Mouse (Mus musculus) liver, postnatal 0 days (tissue): ENCODE measurements around the gene Yipf2. TPM values are rescaled to one million over a fixed set of nuclear protein-coding genes. Genes with fewer than 3 reads are reported as not detected.

Source experiments
- ATAC-seq: fragments of 200-750 bp; cut with Nextera tagmentation; 2 replicates; pipeline ENCODE4 v1.8.0; 2017; ENCODE audit warnings: mild to moderate bottlenecking, moderate library complexity
- DNase-seq: peaks from one replicate; pipeline ENCODE4 v3.0.0-alpha.2; 2016
- H3K27ac ChIP-seq: fragments of 300-500 bp; sonication (generic); 2 replicates; pipeline ENCODE4 v1.5.1; 2014; ENCODE audit warnings: antibody characterized with exemption, moderate library complexity, mild to moderate bottlenecking, low read depth
- H3K27me3 ChIP-seq: fragments of 300-500 bp; sonication (generic); 2 replicates; pipeline ENCODE4 v1.6.1; 2014; ENCODE audit warnings: low read length, control low read depth, mixed read lengths; ENCODE audit not compliant: insufficient read depth
- H3K36me3 ChIP-seq: fragments of 300-500 bp; sonication (generic); replicated peaks from 2 replicates; pipeline ENCODE4 v1.6.1; 2014; ENCODE audit warnings: mild to moderate bottlenecking, control low read depth, low read length, moderate library complexity, mixed read lengths; ENCODE audit not compliant: insufficient read depth
- H3K4me1 ChIP-seq: fragments of 300-500 bp; sonication (generic); 2 replicates; pipeline ENCODE4 v1.6.1; 2014; ENCODE audit warnings: antibody characterized with exemption, mild to moderate bottlenecking, control low read depth; ENCODE audit not compliant: insufficient read depth
- H3K4me2 ChIP-seq: fragments of 300-500 bp; sonication (generic); 2 replicates; pipeline ENCODE4 v1.6.1; 2014; ENCODE audit warnings: low read depth, mild to moderate bottlenecking, low read length, moderate library complexity, mixed read lengths
- H3K4me3 ChIP-seq: fragments of 300-500 bp; sonication (generic); 2 replicates; pipeline ENCODE4 v1.5.1; 2014; ENCODE audit warnings: low read depth, low read length
- H3K9ac ChIP-seq: fragments of 300-500 bp; sonication (generic); replicated peaks from 2 replicates; pipeline ENCODE4 v1.6.1; 2014; ENCODE audit warnings: mild to moderate bottlenecking, moderate library complexity
- H3K9me3 ChIP-seq: fragments of 300-500 bp; sonication (generic); 2 replicates; pipeline ENCODE4 v1.6.1; 2016; ENCODE audit warnings: mild to moderate bottlenecking, control low read depth, low read length, mixed read lengths
- CTCF ChIP-seq: sonication (generic); IDR thresholded peaks from 2 replicates; pipeline ENCODE4 v1.5.1; 2016; ENCODE audit warnings: antibody characterized with exemption, low read depth
- EP300 ChIP-seq: IDR thresholded peaks from 2 replicates; pipeline ENCODE4 v1.6.1; 2016; ENCODE audit warnings: antibody characterized with exemption, low read depth, mild to moderate bottlenecking
- WGBS: fragments of 180-500 bp; shearing (Covaris S2); extraction: QIAGEN DNeasy Blood & Tissue Kit; methylation state at CpG from one replicate; pipeline ENCODE4 v1.1.7; 2014; ENCODE audit not compliant: insufficient replicate concordance; 5-methylcytosine and 5-hydroxymethylcytosine counted together
- polyA plus RNA-seq: library from polyadenylated mRNA; unstranded; fragments of >200 nt; fragmentation: Nextera tagmentation; extraction: Ambion mirVana; gene quantifications from 2 replicates; pipeline ENCODE4 v1.2.1, GENCODE M21; 2015

Gene Yipf2
- polyA plus RNA-seq, 1 experiment from 2014 or later: 8.5 TPM

GRCm38 (mm10) chr9:21557556-21557955 is 35.1 kb downstream of the Yipf2 start:
- Histone ChIP-seq H3K4me2 (peak overlapping the region; percentile 52), H3K27ac (peak overlapping the region; percentile 89), H3K9me3 (no peaks in the 10 kb centered on the region), H3K27me3 (no peaks in the 10 kb centered on the region), H3K4me1 (peaks cover 37% of the 10 kb centered on the region), H3K36me3 (peaks cover 8% of the 10 kb centered on the region), H3K9ac (peak overlapping the region; percentile 46; the same call in 1 of the 2 replicates), H3K4me3 (no peak overlapping the region)
- no peak for ATAC-seq
- 88% methylated on average over 2 of the region's 2 CpGs for WGBS
- no peak for DNase-seq
- TF ChIP-seq CTCF (no peak), EP300 (no peak)

DNA sequence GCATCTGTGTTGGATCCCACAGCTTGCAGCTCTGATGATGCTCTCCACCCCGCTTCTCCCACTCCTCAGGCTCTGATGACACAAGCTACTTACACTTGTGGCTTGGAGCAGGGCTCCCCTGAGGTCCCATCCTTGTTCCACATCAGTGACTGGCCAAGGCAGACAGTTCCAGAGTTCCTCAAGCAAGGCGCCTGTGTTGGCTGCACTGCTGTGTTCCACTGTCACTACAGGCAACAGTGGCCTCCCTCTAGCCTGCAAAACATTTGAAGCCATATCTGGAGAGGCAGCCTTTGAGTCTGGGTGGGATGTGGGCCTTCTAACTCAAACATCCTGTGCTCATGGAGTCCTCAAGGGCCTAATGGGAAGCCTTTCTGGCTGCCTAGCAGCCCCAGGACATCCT is 35.6 kb downstream of the Yipf2 start:
- Histone ChIP-seq H3K9ac (no peak overlapping the region), H3K4me3 (no peak overlapping the region), H3K36me3 (peaks cover 8% of the 10 kb centered on the region), H3K9me3 (no peaks in the 10 kb centered on the region), H3K27me3 (no peaks in the 10 kb centered on the region), H3K4me1 (peaks cover 37% of the 10 kb centered on the region), H3K4me2 (no peak overlapping the region), H3K27ac (peak overlapping the region; percentile 89)
- WGBS: 86% methylated on average over 2 of the region's 2 CpGs
- TF ChIP-seq CTCF (no peak), EP300 (no peak)
- no peak for DNase-seq
- ATAC-seq: no peak

GRCm38 (mm10) chr9:21555198-21555742 is 37.4 kb downstream of the Yipf2 start:
- Histone ChIP-seq H3K4me1 (peaks cover 37% of the 10 kb centered on the region), H3K4me3 (no peak overlapping the region), H3K9ac (no peak overlapping the region), H3K9me3 (no peaks in the 10 kb centered on the region), H3K4me2 (0 out of 2 replicates have a peak overlapping the region, but pooled peaks have one; percentile 9), H3K27ac (peak overlapping the region; percentile 50; the same call in 1 of the 2 replicates), H3K36me3 (peaks cover 8% of the 10 kb centered on the region), H3K27me3 (no peaks in the 10 kb centered on the region)
- no peak for TF ChIP-seq EP300
- TF ChIP-seq CTCF: peak; percentile 27
- no peak for DNase-seq
- 77% methylated on average over 6 of the region's 6 CpGs for WGBS
- peak; percentile 36 for ATAC-seq

DNA sequence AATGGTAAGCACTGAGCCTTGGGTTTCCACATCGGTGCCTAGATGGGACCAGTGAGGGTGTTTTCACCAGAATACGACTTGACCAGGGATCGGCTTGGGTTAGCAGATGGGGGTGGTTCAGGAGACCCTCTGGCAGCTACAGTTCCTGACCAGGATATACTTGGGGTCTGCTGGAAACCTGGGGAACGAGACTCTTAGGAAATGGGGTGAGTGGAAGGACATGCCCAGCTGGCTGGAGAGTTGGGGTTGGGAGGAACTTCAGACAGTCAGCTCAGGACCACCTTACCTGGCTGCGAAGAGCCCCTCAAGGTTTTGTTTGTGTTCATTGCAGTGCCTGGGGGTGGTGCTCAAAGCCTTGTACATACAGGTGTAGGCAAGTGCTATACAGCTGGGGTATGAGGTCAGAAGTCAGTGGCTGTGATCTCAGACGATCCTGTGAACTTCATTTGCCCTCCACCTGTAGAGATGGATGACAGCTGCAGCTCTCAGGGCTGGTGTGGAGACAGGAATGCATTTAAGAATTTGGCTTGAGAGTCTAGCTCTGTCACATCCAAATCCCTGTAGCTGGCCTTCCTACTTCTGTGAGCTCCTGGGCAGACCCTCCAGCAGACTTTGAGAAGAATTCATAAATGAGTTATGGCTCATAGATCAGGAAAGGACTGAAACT is 38.9 kb downstream of the Yipf2 start:
- H3K9me3 ChIP-seq: no peaks in the 10 kb centered on the region
- no peaks in the 10 kb centered on the region for H3K27me3 ChIP-seq
- peaks cover 34% of the 10 kb centered on the region for H3K4me1 ChIP-seq
- H3K27ac ChIP-seq: no peak overlapping the region
- WGBS: 85% methylated on average over 6 of the region's 6 CpGs
- H3K4me3 ChIP-seq: no peak overlapping the region
- peaks cover 13% of the 10 kb centered on the region for H3K36me3 ChIP-seq
- DNase-seq: no peak
- no peak overlapping the region for H3K4me2 ChIP-seq
- H3K9ac ChIP-seq: no peak overlapping the region
- TF ChIP-seq EP300 (no peak), CTCF (no peak)
- ATAC-seq: no peak

GRCm38 (mm10) chr9:21551049-21551448 is 41.6 kb downstream of the Yipf2 start:
- H3K9me3 ChIP-seq: no peaks in the 10 kb centered on the region
- DNase-seq: peak; percentile 8
- H3K27ac ChIP-seq: no peak overlapping the region
- peaks cover 11% of the 10 kb centered on the region for H3K36me3 ChIP-seq
- H3K4me3 ChIP-seq: no peak overlapping the region
- peaks cover 23% of the 10 kb centered on the region for H3K4me1 ChIP-seq
- WGBS: 93% methylated on average over 2 of the region's 2 CpGs
- no peaks in the 10 kb centered on the region for H3K27me3 ChIP-seq
- H3K4me2 ChIP-seq: no peak overlapping the region
- H3K9ac ChIP-seq: no peak overlapping the region
- TF ChIP-seq CTCF (no peak), EP300 (no peak)
- no peak for ATAC-seq

DNA sequence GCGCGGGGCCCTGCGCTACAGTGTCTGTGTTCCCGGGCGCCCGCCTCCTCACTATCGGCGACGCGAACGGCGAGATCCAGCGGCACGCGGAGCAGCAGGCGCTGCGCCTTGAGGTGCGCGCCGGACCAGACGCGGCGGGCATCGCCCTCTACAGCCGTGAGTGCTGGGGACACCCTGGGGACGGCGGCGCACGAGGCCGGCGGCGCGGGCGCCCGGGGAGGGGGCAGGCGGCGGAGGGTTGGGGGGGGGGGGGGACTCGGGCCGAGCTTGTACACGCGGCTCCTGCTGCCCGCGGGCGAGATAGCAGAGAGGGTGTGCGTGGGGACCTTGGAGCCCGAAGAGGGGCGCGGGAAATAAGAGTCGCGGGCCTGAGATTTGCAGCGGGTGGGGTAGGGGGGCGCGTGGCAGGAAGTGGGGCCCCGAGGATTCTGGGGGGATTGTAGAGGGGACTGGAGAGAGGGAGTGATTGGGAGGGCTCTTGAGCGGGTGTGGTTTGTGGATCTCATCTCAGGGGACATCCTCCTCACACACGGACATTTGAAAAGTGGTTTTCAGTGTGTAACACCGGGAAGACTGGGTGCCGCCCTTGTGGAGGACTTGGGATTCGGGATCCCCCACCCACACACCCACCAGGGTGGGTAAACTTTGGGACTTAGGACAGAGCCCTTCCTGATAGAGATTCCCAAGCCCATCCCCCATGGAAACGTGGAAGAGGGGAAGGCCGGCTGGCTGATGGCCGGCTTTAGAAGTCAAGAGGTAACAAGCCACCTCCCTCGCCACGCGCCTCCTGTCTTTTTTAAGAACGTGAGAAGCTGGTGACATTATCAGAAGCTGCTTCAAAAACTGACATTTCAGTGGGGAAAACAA is 45.3 kb downstream of the Yipf2 start:
- Histone ChIP-seq H3K4me3 (peak overlapping the region; percentile 81), H3K36me3 (peaks cover 11% of the 10 kb centered on the region), H3K9me3 (no peaks in the 10 kb centered on the region), H3K9ac (peak overlapping the region; percentile 98), H3K4me2 (peak overlapping the region; percentile 91), H3K27ac (peak overlapping the region; percentile 95), H3K4me1 (peaks cover 23% of the 10 kb centered on the region), H3K27me3 (no peaks in the 10 kb centered on the region)
- ATAC-seq (peak; percentile 8), DNase-seq (peak; percentile 48)
- WGBS: under 1% methylated on average over 32 of the region's 66 CpGs
- no peak for TF ChIP-seq EP300
- peak; percentile 24; the same call in 1 of the 2 replicates for TF ChIP-seq CTCF
